Comparison of ENCODE assay signal across 8 mouse cellular contexts in genomic region chr10:44529218-44530066, GRCm38 (mm10). TPM values are rescaled to one million over a fixed set of nuclear protein-coding genes. Genes with fewer than 3 reads are reported as not detected.
DNase-seq lines count a peak whose midpoint lies in the region; ATAC-seq lines count a peak whose summit lies in the region.

No protein-coding gene starts in this region.

- H3K36me3 ChIP-seq in embryonic facial prominence, embryonic 11.5 days (replicated peaks; ENCODE audit: control insufficient read depth, insufficient read depth, low read depth, low read length), result no peaks in the 10 kb centered on the region
- H3K36me3 ChIP-seq in limb, embryonic 12.5 days, result no peaks in the 10 kb centered on the region
- H3K36me3 ChIP-seq in midbrain, embryonic 14.5 days (ENCODE audit: control insufficient read depth, insufficient read depth, low read length), result no peaks in the 10 kb centered on the region

- peaks cover 17% of the 10 kb centered on the region for H3K27me3 ChIP-seq in embryonic facial prominence, embryonic 11.5 days (ENCODE audit: control insufficient read depth, insufficient read depth, low read length)
- H3K27me3 ChIP-seq in limb, embryonic 12.5 days, result peaks cover 28% of the 10 kb centered on the region
- peaks cover 70% of the 10 kb centered on the region for H3K27me3 ChIP-seq in midbrain, embryonic 14.5 days (ENCODE audit: control insufficient read depth, insufficient read depth, low read length)

- ATAC-seq in embryonic facial prominence, embryonic 11.5 days (replicated peaks; ENCODE audit: insufficient number of reproducible peaks, low FRiP score, low TSS enrichment, low read depth), result peak; percentile 97
- peak; percentile 98 for ATAC-seq in limb, embryonic 12.5 days (ENCODE audit: insufficient number of reproducible peaks, insufficient read depth, low FRiP score, low TSS enrichment, low read depth)
- peak; percentile 99 for ATAC-seq in midbrain, embryonic 14.5 days (ENCODE audit: low FRiP score, low TSS enrichment)

- no peaks in the 10 kb centered on the region; the same call in none of the 2 replicates for H3K4me1 ChIP-seq in embryonic facial prominence, embryonic 11.5 days (ENCODE audit: control insufficient read depth, insufficient read depth, low read length)
- H3K4me1 ChIP-seq in limb, embryonic 12.5 days (replicated peaks), result peaks cover 17% of the 10 kb centered on the region
- peaks cover 12% of the 10 kb centered on the region; the same call in 1 of the 2 replicates for H3K4me1 ChIP-seq in midbrain, embryonic 14.5 days (ENCODE audit: control insufficient read depth, insufficient read depth, low read length)

- WGBS in embryonic facial prominence, embryonic 11.5 days, result under 1% methylated on average over 42 of the region's 42 CpGs
- WGBS in limb, embryonic 12.5 days, result under 1% methylated on average over 42 of the region's 42 CpGs
- under 1% methylated on average over 42 of the region's 42 CpGs for WGBS in midbrain, embryonic 14.5 days

- peak overlapping the region; percentile 57 for H3K9ac ChIP-seq in embryonic facial prominence, embryonic 11.5 days (replicated peaks; ENCODE audit: low read length)
- peak overlapping the region; percentile 67 for H3K9ac ChIP-seq in limb, embryonic 12.5 days (replicated peaks)
- peak overlapping the region; percentile 36; the same call in 1 of the 2 replicates for H3K9ac ChIP-seq in midbrain, embryonic 14.5 days (replicated peaks; ENCODE audit: low read length)

- DNase-seq in 3134 (ENCODE audit: extremely low read depth, insufficient read length, low spot score), result peak; percentile 90
- peak; percentile 89 for DNase-seq in adrenal gland, postnatal 14 days
- DNase-seq in embryonic facial prominence, embryonic 11.5 days (ENCODE audit: low spot score), result peak; percentile 92
- peak; percentile 99 for DNase-seq in heart, adult 11 months
- DNase-seq in kidney, adult 11 months, result peak; percentile 86
- DNase-seq in midbrain, embryonic 14.5 days, result peak; percentile 91
- DNase-seq in spleen, adult 12 weeks (ENCODE audit: low spot score), result peak; percentile 79

- peak overlapping the region; percentile 80 for H3K4me2 ChIP-seq in embryonic facial prominence, embryonic 11.5 days (ENCODE audit: low read depth, low read length)
- H3K4me2 ChIP-seq in limb, embryonic 12.5 days, result peak overlapping the region; percentile 71
- peak overlapping the region; percentile 87 for H3K4me2 ChIP-seq in midbrain, embryonic 14.5 days (ENCODE audit: low read length)

- peak overlapping the region; percentile 49 for H3K4me3 ChIP-seq in embryonic facial prominence, embryonic 11.5 days (ENCODE audit: low read depth, low read length)
- H3K4me3 ChIP-seq in limb, embryonic 12.5 days (replicated peaks), result peak overlapping the region; percentile 52
- H3K4me3 ChIP-seq in midbrain, embryonic 14.5 days (replicated peaks; ENCODE audit: low read depth, low read length), result peak overlapping the region; percentile 54

- no peak overlapping the region for H3K27ac ChIP-seq in embryonic facial prominence, embryonic 11.5 days (replicated peaks; ENCODE audit: low read depth, low read length)
- H3K27ac ChIP-seq in limb, embryonic 12.5 days, result peak overlapping the region; percentile 47; the same call in 1 of the 2 replicates
- H3K27ac ChIP-seq in midbrain, embryonic 14.5 days (replicated peaks; ENCODE audit: low read depth, low read length), result no peak overlapping the region

- no peaks in the 10 kb centered on the region for H3K9me3 ChIP-seq in embryonic facial prominence, embryonic 11.5 days (replicated peaks; ENCODE audit: control insufficient read depth, low read length)
- H3K9me3 ChIP-seq in limb, embryonic 12.5 days, result no peaks in the 10 kb centered on the region
- no peaks in the 10 kb centered on the region for H3K9me3 ChIP-seq in midbrain, embryonic 14.5 days (ENCODE audit: control insufficient read depth, low read length)

RNA-seq across cellular contexts. Expression of gene Prdm1, which starts 1.1 kb away (rescaled TPM):
- total RNA-seq in adrenal gland, postnatal 14 days (2021), result 2.8 and 3.2 TPM in 2 replicates
- polyA plus RNA-seq in embryonic facial prominence, embryonic 11.5 days (2014; fragmentation: Nextera tagmentation; extraction: Ambion mirVana), result 1.9 and 2.1 TPM in 2 replicates
- 3.7 and 5.5 TPM in 2 replicates for polyA plus RNA-seq in limb, embryonic 12.5 days (2016; fragmentation: Nextera tagmentation; extraction: Ambion mirVana)
- polyA plus RNA-seq in midbrain, embryonic 14.5 days (2014; fragmentation: Nextera tagmentation; extraction: Ambion mirVana), result 0.61 and 0.97 TPM in 2 replicates
